8 mouse cellular contexts compared by ENCODE assay signal in the genomic region with DNA sequence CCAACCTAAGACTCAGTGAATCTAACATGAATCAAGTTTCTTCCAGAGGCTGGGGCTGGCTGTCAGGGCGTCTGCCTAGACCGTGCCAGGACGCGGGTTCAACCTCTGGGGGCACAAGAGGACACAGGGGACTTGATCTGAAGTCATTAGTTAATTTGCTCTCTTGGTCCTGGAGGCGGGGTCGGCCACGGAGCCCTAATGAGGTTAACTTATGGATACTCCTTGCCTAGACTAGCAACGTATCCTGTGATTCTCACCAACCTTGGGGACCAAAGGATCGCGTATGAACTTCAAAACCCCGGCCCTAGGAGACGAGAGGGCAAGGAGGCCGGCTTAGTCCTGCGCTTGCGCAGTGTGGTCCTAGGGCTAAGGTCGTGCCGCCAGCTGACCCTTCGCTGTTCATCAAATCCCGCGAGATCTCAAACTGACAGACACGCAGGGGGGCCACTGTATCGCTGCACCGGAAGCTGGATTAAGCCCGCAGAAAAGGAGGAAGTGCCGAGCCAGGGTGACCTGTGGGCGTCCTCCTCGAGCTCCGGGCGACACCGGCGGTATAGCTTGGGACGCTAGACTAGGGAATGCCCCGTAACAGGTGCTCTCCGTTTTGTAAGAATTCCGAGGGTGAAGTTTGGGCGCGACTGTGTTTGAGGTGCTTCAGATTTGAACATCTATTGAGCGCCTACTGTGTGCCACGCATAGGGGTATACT. TPM values are rescaled to one million over a fixed set of nuclear protein-coding genes. Genes with fewer than 3 reads are reported as not detected.
A peak's percentile ranks its signal among the peaks of the same experiment; 100 is the strongest.
DNase-seq lines count a peak whose midpoint lies in the region; ATAC-seq and TF ChIP-seq lines count a peak whose summit lies in the region.

A gene (plus strand): TSS at position 348 of the 708 bp plus-strand sequence.

- no peaks in the 10 kb centered on the region for H3K27me3 ChIP-seq in CH12.LX (replicated peaks)
- no peaks in the 10 kb centered on the region for H3K27me3 ChIP-seq in forebrain, embryonic 11.5 days (ENCODE audit: control insufficient read depth, insufficient read depth, low read length)
- H3K27me3 ChIP-seq in heart, embryonic 16.5 days (ENCODE audit: control insufficient read depth, insufficient read depth, low read length): no peaks in the 10 kb centered on the region
- no peaks in the 10 kb centered on the region for H3K27me3 ChIP-seq in liver, embryonic 15.5 days
- H3K27me3 ChIP-seq in neural tube, embryonic 12.5 days (replicated peaks): no peaks in the 10 kb centered on the region

- in situ Hi-C loops in CH12.LX (cut with MboI; ENCODE audit: low pct_ligation_motif_present, low pct_unique_long_range_greater_than_20kb, low sequenced_read_pairs): no loop called here

- 0 out of 2 replicates have a peak, but pooled peaks have one; percentile 7 for TF ChIP-seq EP300 in CH12.LX (IDR thresholded peaks at IDR 0.05; ENCODE audit: low read length)

- WGBS in forebrain, embryonic 11.5 days: under 1% methylated on average over 39 of the region's 39 CpGs
- under 1% methylated on average over 39 of the region's 39 CpGs for WGBS in heart, embryonic 16.5 days
- WGBS in liver, embryonic 15.5 days (ENCODE audit: insufficient replicate concordance): under 1% methylated on average over 39 of the region's 39 CpGs
- WGBS in neural tube, embryonic 12.5 days: under 1% methylated on average over 39 of the region's 39 CpGs

- peaks cover 17% of the 10 kb centered on the region for H3K79me2 ChIP-seq in CH12.LX (replicated peaks; ENCODE audit: control insufficient read depth, extremely low read depth, insufficient read depth, poor library complexity, severe bottlenecking)

- peak within 1 kb of the TSS; percentile 91 for H3K9ac ChIP-seq in CH12.LX (ENCODE audit: insufficient read depth, low read depth)
- H3K9ac ChIP-seq in forebrain, embryonic 11.5 days (ENCODE audit: low read length): peak within 1 kb of the TSS; percentile 62
- H3K9ac ChIP-seq in heart, embryonic 16.5 days (ENCODE audit: low read length): peak within 1 kb of the TSS; percentile 89
- H3K9ac ChIP-seq in liver, embryonic 15.5 days: peak within 1 kb of the TSS; percentile 77
- H3K9ac ChIP-seq in neural tube, embryonic 12.5 days: peak within 1 kb of the TSS; percentile 54

- TF ChIP-seq POLR2A in CH12.LX (IDR thresholded peaks at IDR 0.05; ENCODE audit: low read depth, low read length): peak; percentile 98

- TF ChIP-seq CTCF in CH12.LX (conservative IDR thresholded peaks at IDR 0.05 in 1 of 2, IDR thresholded peaks at IDR 0.05 in 1 of 2; ENCODE audit: low read depth in 2 of 2, low read length in 2 of 2): peak in 1 of 2 experiments; percentile 38; a peak in 2 of 4 replicates

- peak within 1 kb of the TSS; percentile 79 to 85 (median 82) for H3K4me3 ChIP-seq in CH12.LX (replicated peaks in 1 of 3; ENCODE audit: low read depth in 2 of 3, low read length in 2 of 3, poor library complexity in 1 of 3)
- H3K4me3 ChIP-seq in forebrain, embryonic 11.5 days (ENCODE audit: low read depth, low read length): peak within 1 kb of the TSS; percentile 51
- peak within 1 kb of the TSS; percentile 78 for H3K4me3 ChIP-seq in heart, embryonic 16.5 days (ENCODE audit: low read length)
- H3K4me3 ChIP-seq in liver, embryonic 15.5 days (replicated peaks): peak within 1 kb of the TSS; percentile 72
- peak within 1 kb of the TSS; percentile 49 for H3K4me3 ChIP-seq in neural tube, embryonic 12.5 days

- H3K4me2 ChIP-seq in CH12.LX (ENCODE audit: insufficient read depth, low read depth, poor library complexity, severe bottlenecking): peak within 1 kb of the TSS; percentile 99
- peak within 1 kb of the TSS; percentile 71 for H3K4me2 ChIP-seq in forebrain, embryonic 11.5 days (ENCODE audit: low read depth, low read length, severe bottlenecking)
- peak within 1 kb of the TSS; percentile 66 for H3K4me2 ChIP-seq in heart, embryonic 16.5 days (ENCODE audit: low read depth, low read length)
- peak within 1 kb of the TSS; percentile 79 for H3K4me2 ChIP-seq in liver, embryonic 15.5 days
- H3K4me2 ChIP-seq in neural tube, embryonic 12.5 days (replicated peaks): peak within 1 kb of the TSS; percentile 74

- dilution Hi-C loops in CH12.LX (cut with MboI; ENCODE audit: extremely low pct_ligation_motif_present, extremely low pct_unique_long_range_greater_than_20kb, low sequenced_read_pairs): no loop called here

- peak; percentile 99 for DNase-seq in CH12.LX (ENCODE audit: extremely low read depth)
- peak; percentile 97 for DNase-seq in c-Kit-positive CD71-positive TER-119-negative erythroid progenitor cells, embryonic 14.5 days (ENCODE audit: low read depth)
- DNase-seq in forebrain, embryonic 11.5 days (ENCODE audit: low spot score): peak; percentile 94
- DNase-seq in kidney, postnatal 36 days: peak; percentile 97 to 98
- DNase-seq in telencephalon, adult 2 months (ENCODE audit: low read depth, low spot score): peak; percentile 86

- peaks cover 7% of the 10 kb centered on the region for H3K9me3 ChIP-seq in CH12.LX (replicated peaks; ENCODE audit: low read length)
- no peaks in the 10 kb centered on the region for H3K9me3 ChIP-seq in forebrain, embryonic 11.5 days (ENCODE audit: control insufficient read depth, low read length)
- no peaks in the 10 kb centered on the region for H3K9me3 ChIP-seq in heart, embryonic 16.5 days (replicated peaks; ENCODE audit: control insufficient read depth, low read length)
- H3K9me3 ChIP-seq in liver, embryonic 15.5 days (replicated peaks): no peaks in the 10 kb centered on the region
- no peaks in the 10 kb centered on the region for H3K9me3 ChIP-seq in neural tube, embryonic 12.5 days

- H3K4me1 ChIP-seq in CH12.LX (ENCODE audit: control insufficient read depth in 1 of 2, insufficient read depth in 2 of 2): peaks cover 3 to 20% of the 10 kb centered on the region in 2 experiments; a peak in 3 of 4 replicates
- peaks cover 5% of the 10 kb centered on the region; the same call in 1 of the 2 replicates for H3K4me1 ChIP-seq in forebrain, embryonic 11.5 days (replicated peaks; ENCODE audit: control insufficient read depth, insufficient read depth, low read length)
- peaks cover 16% of the 10 kb centered on the region; the same call in 1 of the 2 replicates for H3K4me1 ChIP-seq in heart, embryonic 16.5 days (ENCODE audit: control insufficient read depth, insufficient read depth, low read length)
- H3K4me1 ChIP-seq in liver, embryonic 15.5 days (replicated peaks): peaks cover 33% of the 10 kb centered on the region
- H3K4me1 ChIP-seq in neural tube, embryonic 12.5 days: peaks cover 9% of the 10 kb centered on the region; the same call in 1 of the 2 replicates

- ATAC-seq in forebrain, embryonic 11.5 days (replicated peaks; ENCODE audit: low FRiP score): peak; percentile 94
- peak; percentile 98 for ATAC-seq in heart, embryonic 16.5 days (replicated peaks; ENCODE audit: extremely low read depth, insufficient read depth, low FRiP score)
- peak; percentile 99 for ATAC-seq in liver, embryonic 15.5 days (ENCODE audit: insufficient read depth)
- ATAC-seq in neural tube, embryonic 12.5 days (ENCODE audit: low FRiP score, low read depth): peak; percentile 90

- no peak within 1 kb of the TSS; the same call in 1 of the 2 replicates for H3K27ac ChIP-seq in CH12.LX (ENCODE audit: insufficient read depth, low read depth)
- no peak within 1 kb of the TSS for H3K27ac ChIP-seq in forebrain, embryonic 11.5 days (ENCODE audit: low read depth, low read length)
- H3K27ac ChIP-seq in heart, embryonic 16.5 days (ENCODE audit: low read length): peak within 1 kb of the TSS; percentile 94
- H3K27ac ChIP-seq in liver, embryonic 15.5 days (replicated peaks): peak within 1 kb of the TSS; percentile 80
- H3K27ac ChIP-seq in neural tube, embryonic 12.5 days: no peak within 1 kb of the TSS

- peaks cover 0 to 20% of the 10 kb centered on the region in 2 experiments for H3K36me3 ChIP-seq in CH12.LX (replicated peaks in 1 of 2; ENCODE audit: control insufficient read depth in 1 of 2, insufficient read depth in 1 of 2, low read length in 1 of 2)
- no peaks in the 10 kb centered on the region for H3K36me3 ChIP-seq in forebrain, embryonic 11.5 days (ENCODE audit: control insufficient read depth, insufficient read depth, low read length)
- H3K36me3 ChIP-seq in heart, embryonic 16.5 days (ENCODE audit: control insufficient read depth, insufficient read depth): 0 out of 2 replicates have a peak, but pooled peaks cover under 1% of the 10 kb centered on the region
- peaks cover 3% of the 10 kb centered on the region; the same call in 1 of the 2 replicates for H3K36me3 ChIP-seq in liver, embryonic 15.5 days (replicated peaks)
- no peaks in the 10 kb centered on the region for H3K36me3 ChIP-seq in neural tube, embryonic 12.5 days

- TF ChIP-seq RAD21 in CH12.LX (IDR thresholded peaks at IDR 0.05; ENCODE audit: low read depth, low read length): no peak

TF ChIP-seq in CH12.LX, 34 proteins besides CTCF, POLR2A, EP300 and RAD21 (continues in another document):
- TF ChIP-seq SIN3A (IDR thresholded peaks at IDR 0.05; ENCODE audit: low read length) (peak; percentile 95), MXI1 (IDR thresholded peaks at IDR 0.05; ENCODE audit: low read depth, low read length) (peak; percentile 85), MAX (IDR thresholded peaks at IDR 0.05; ENCODE audit: low read length) (peak; percentile 61; the same call in 1 of the 2 replicates), ETS1 (conservative IDR thresholded peaks at IDR 0.05; ENCODE audit: low read depth, low read length) (peak; percentile 66), ZMIZ1 (IDR thresholded peaks at IDR 0.05; ENCODE audit: low read depth, low read length) (peak; percentile 93), E2F4 (IDR thresholded peaks at IDR 0.05; ENCODE audit: insufficient replicate concordance, low read depth, low read length) (no peak), ZKSCAN1 (IDR thresholded peaks at IDR 0.05; ENCODE audit: borderline replicate concordance, low read depth, low read length) (peak; percentile 84; the same call in 1 of the 2 replicates), PAX5 (IDR thresholded peaks at IDR 0.05; ENCODE audit: low read length) (no peak), JUN (IDR thresholded peaks at IDR 0.05; ENCODE audit: insufficient read depth, low read depth, low read length) (no peak), JUND (conservative IDR thresholded peaks at IDR 0.05; ENCODE audit: low read depth, low read length) (no peak), ZC3H11A (IDR thresholded peaks at IDR 0.05; ENCODE audit: low read depth, low read length) (no peak), MAFK (IDR thresholded peaks at IDR 0.05; ENCODE audit: insufficient replicate concordance, low read length) (no peak), TCF12 (IDR thresholded peaks at IDR 0.05; ENCODE audit: low read depth, low read length) (peak; percentile 95)

RNA-seq across cellular contexts. Expression of the gene that starts here (rescaled TPM):
- 47.1 and 47.8 TPM in 2 replicates for total RNA-seq in CH12.LX (2012; rRNA removed)
- total RNA-seq in CH12.LX (2014; rRNA removed): 46.0 and 46.6 TPM in 2 replicates
- polyA plus RNA-seq in CH12.LX (2012; ENCODE audit: insufficient read length, low read depth): 47.1 and 51.3 TPM in 2 replicates
- polyA plus RNA-seq in forebrain, embryonic 11.5 days (2014; fragmentation: Nextera tagmentation; extraction: Ambion mirVana): 13.8 and 14.3 TPM in 2 replicates
- polyA plus RNA-seq in heart, embryonic 16.5 days (2015; fragmentation: Nextera tagmentation; extraction: Ambion mirVana): 98.0 and 103 TPM in 2 replicates
- 22.4 and 23.7 TPM in 2 replicates for polyA plus RNA-seq in liver, embryonic 15.5 days (2015; fragmentation: Nextera tagmentation; extraction: Ambion mirVana)
- 14.2 and 17.4 TPM in 2 replicates for polyA plus RNA-seq in neural tube, embryonic 12.5 days (2016; fragmentation: Nextera tagmentation; extraction: Ambion mirVana)

Comparison
In these comparisons a context has a peak if more than half of its experiments do, and no peak if none do; other contexts are left out.
1. H3K27ac ChIP-seq: peak in heart, embryonic 16.5 days (single experiment) and liver, embryonic 15.5 days (single experiment); none in CH12.LX (single experiment), forebrain, embryonic 11.5 days (single experiment) and neural tube, embryonic 12.5 days (single experiment).
2. Peak in every context shown above with its lines, with median percentiles within 50 percentile points of each other: DNase-seq, H3K4me2 ChIP-seq, H3K4me3 ChIP-seq, H3K9ac ChIP-seq and ATAC-seq.